Mouse (Mus musculus) cortical plate, adult 2 months (tissue): ENCODE data around the gene Zfp638.

Source experiments
- CTCF ChIP-seq: fragments of 200-500 bp; IDR thresholded peaks from 2 replicates; pipeline ENCODE4 v1.5.1; 2011; ENCODE audit warnings: mild to moderate bottlenecking, control low read depth, low read length; ENCODE audit not compliant: insufficient read depth; ENCODE audit errors: extremely low read depth
- POLR2A ChIP-seq: fragments of 200-500 bp; IDR thresholded peaks from 2 replicates; pipeline ENCODE4 v1.6.1; 2011; ENCODE audit warnings: mild to moderate bottlenecking, low read length, control low read depth; ENCODE audit not compliant: insufficient read depth; ENCODE audit errors: extremely low read depth

- TF ChIP-seq CTCF: no peak
- no peak for TF ChIP-seq POLR2A
Observed at GRCm38 (mm10) chr6:83891251-83891650, 24.3 kb downstream of the Zfp638 start.
